Mouse (Mus musculus) midbrain, postnatal 0 days (tissue): Measurements from ENCODE around the gene Gramd1b. TPM values are rescaled to one million over a fixed set of nuclear protein-coding genes. Genes with fewer than 3 reads are reported as not detected.
A peak's percentile ranks its signal among the peaks of the same experiment; 100 is the strongest.

ENCODE experiments used
- ATAC-seq: fragments of 200-750 bp; cut with Nextera tagmentation; 2 replicates; pipeline ENCODE4 v1.8.0; 2017; ENCODE audit warnings: moderate number of reproducible peaks, mild to moderate bottlenecking, moderate TSS enrichment, moderate library complexity; ENCODE audit not compliant: low FRiP score
- DNase-seq: peaks from one replicate; pipeline ENCODE4 v3.0.0-alpha.2; 2015; ENCODE audit warnings: low spot score
- H3K27ac ChIP-seq: fragments of 300-500 bp; sonication (generic); 2 replicates; pipeline ENCODE4 v1.5.1; 2014; ENCODE audit warnings: low read depth, mild to moderate bottlenecking, low read length, mixed read lengths
- H3K27me3 ChIP-seq: fragments of 300-500 bp; sonication (generic); 2 replicates; pipeline ENCODE4 v1.6.1; 2014; ENCODE audit warnings: low read length, control low read depth, mixed read lengths; ENCODE audit not compliant: insufficient read depth
- H3K36me3 ChIP-seq: fragments of 300-500 bp; sonication (generic); 2 replicates; pipeline ENCODE4 v1.6.1; 2014; ENCODE audit warnings: low read length, control low read depth, mixed read lengths; ENCODE audit not compliant: insufficient read depth
- H3K4me1 ChIP-seq: fragments of 300-500 bp; sonication (generic); 2 replicates; pipeline ENCODE4 v1.6.1; 2014; ENCODE audit warnings: mild to moderate bottlenecking, control low read depth, antibody characterized with exemption, low read length, mixed read lengths; ENCODE audit not compliant: insufficient read depth
- H3K4me2 ChIP-seq: fragments of 300-500 bp; sonication (generic); 2 replicates; pipeline ENCODE4 v1.6.1; 2014; ENCODE audit warnings: low read depth, mild to moderate bottlenecking, low read length, mixed read lengths; ENCODE audit not compliant: poor library complexity, severe bottlenecking
- H3K4me3 ChIP-seq: fragments of 300-500 bp; sonication (generic); 2 replicates; pipeline ENCODE4 v1.5.1; 2014; ENCODE audit warnings: low read depth, mild to moderate bottlenecking, low read length, moderate library complexity
- H3K9ac ChIP-seq: fragments of 300-500 bp; sonication (generic); replicated peaks from 2 replicates; pipeline ENCODE4 v1.6.1; 2014; ENCODE audit warnings: mild to moderate bottlenecking, low read length, moderate library complexity, mixed read lengths; ENCODE audit not compliant: poor library complexity, severe bottlenecking
- H3K9me3 ChIP-seq: fragments of 300-500 bp; sonication (generic); 2 replicates; pipeline ENCODE4 v1.6.1; 2016; ENCODE audit warnings: low read length, control low read depth
- CTCF ChIP-seq: IDR thresholded peaks from 2 replicates; pipeline ENCODE4 v1.5.1; 2016; ENCODE audit warnings: antibody characterized with exemption, mild to moderate bottlenecking
- WGBS: fragments of 180-500 bp; shearing (Covaris S2); extraction: QIAGEN DNeasy Blood & Tissue Kit; methylation state at CpG from one replicate; pipeline ENCODE4 v1.1.7; 2014; 5-methylcytosine and 5-hydroxymethylcytosine counted together
- polyA plus RNA-seq: library from polyadenylated mRNA; unstranded; fragments of >200 nt; fragmentation: Nextera tagmentation; extraction: Ambion mirVana; gene quantifications from 2 replicates; pipeline ENCODE4 v1.2.1, GENCODE M21; 2015
- total RNA-seq: library from RNA; depleted of rRNA; stranded (reverse); fragments of >200 nt; gene quantifications from 2 replicates; pipeline ENCODE4 v1.2.3, GENCODE M21; 2014

Gene Gramd1b
- total and polyA plus RNA-seq, 2 experiments from 2014 or later = 19.1 to 48.3 TPM

GRCm38 (mm10) chr9:40297969-40298368, 233.2 kb downstream of the Gramd1b start:
- no peak for DNase-seq
- no peaks in the 10 kb centered on the region for H3K4me1 ChIP-seq
- no peaks in the 10 kb centered on the region for H3K9me3 ChIP-seq
- no peak overlapping the region for H3K4me2 ChIP-seq
- no peak overlapping the region for H3K27ac ChIP-seq
- no peak overlapping the region for H3K9ac ChIP-seq
- WGBS = 95% methylated on average over 9 of the region's 9 CpGs
- ATAC-seq = no peak; the same call in 1 of the 2 replicates
- H3K36me3 ChIP-seq = peaks cover 68% of the 10 kb centered on the region
- H3K4me3 ChIP-seq = no peak overlapping the region
- TF ChIP-seq CTCF = no peak
- H3K27me3 ChIP-seq = no peaks in the 10 kb centered on the region

- Histone ChIP-seq H3K36me3 (peaks cover 52% of the 10 kb centered on the region), H3K4me1 (no peaks in the 10 kb centered on the region), H3K27ac (no peak overlapping the region), H3K4me2 (no peak overlapping the region), H3K4me3 (no peak overlapping the region), H3K9ac (no peak overlapping the region), H3K9me3 (no peaks in the 10 kb centered on the region), H3K27me3 (no peaks in the 10 kb centered on the region)
- peak; percentile 42 for TF ChIP-seq CTCF
- 94% methylated on average over 5 of the region's 5 CpGs for WGBS
- DNase-seq = peak; percentile 30
- no peak for ATAC-seq
Measured at GRCm38 (mm10) chr9:40296251-40296650, 234.9 kb downstream of the Gramd1b start.

GRCm38 (mm10) chr9:40294866-40295265, 236.3 kb downstream of the Gramd1b start:
- TF ChIP-seq CTCF = no peak
- peaks cover 48% of the 10 kb centered on the region for H3K36me3 ChIP-seq

DNA sequence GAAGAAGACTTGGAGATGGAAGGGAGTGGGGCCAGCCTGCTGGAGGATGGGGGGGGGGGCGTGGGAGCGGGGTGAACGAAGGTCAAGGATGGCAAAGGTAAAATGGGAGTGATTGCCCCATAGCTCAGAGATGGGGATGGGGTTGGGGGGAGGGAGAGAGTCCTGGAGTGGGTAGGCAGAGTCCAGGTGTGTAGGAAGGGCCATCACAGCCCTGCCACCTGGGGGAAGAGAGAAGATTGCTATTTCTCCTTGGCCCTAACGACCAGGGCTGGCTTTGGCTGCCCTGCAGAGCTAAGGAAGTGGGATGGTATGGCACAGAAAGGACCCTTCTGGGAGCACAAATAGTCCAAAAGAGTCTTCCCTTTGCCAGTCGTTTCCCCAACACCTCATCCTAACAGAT, 237.0 kb downstream of the Gramd1b start:
- Histone ChIP-seq H3K4me3 (no peak overlapping the region), H3K27me3 (no peaks in the 10 kb centered on the region), H3K9ac (no peak overlapping the region), H3K36me3 (peaks cover 47% of the 10 kb centered on the region), H3K4me2 (no peak overlapping the region), H3K27ac (no peak overlapping the region), H3K9me3 (no peaks in the 10 kb centered on the region), H3K4me1 (no peaks in the 10 kb centered on the region)
- 92% methylated on average over 5 of the region's 5 CpGs for WGBS
- no peak for DNase-seq
- TF ChIP-seq CTCF = no peak
- 0 out of 2 replicates have a peak, but pooled peaks have one; percentile 36 for ATAC-seq

More at GRCm38 (mm10) chr9:40294866-40295265, 236.3 kb downstream of the Gramd1b start:
- ATAC-seq = no peak
- Histone ChIP-seq H3K9ac (no peak overlapping the region), H3K27me3 (no peaks in the 10 kb centered on the region), H3K9me3 (no peaks in the 10 kb centered on the region), H3K4me3 (no peak overlapping the region), H3K27ac (no peak overlapping the region), H3K4me1 (no peaks in the 10 kb centered on the region), H3K4me2 (no peak overlapping the region)
- 100% methylated on average over 1 of the region's 1 CpGs for WGBS
- DNase-seq = no peak

DNA sequence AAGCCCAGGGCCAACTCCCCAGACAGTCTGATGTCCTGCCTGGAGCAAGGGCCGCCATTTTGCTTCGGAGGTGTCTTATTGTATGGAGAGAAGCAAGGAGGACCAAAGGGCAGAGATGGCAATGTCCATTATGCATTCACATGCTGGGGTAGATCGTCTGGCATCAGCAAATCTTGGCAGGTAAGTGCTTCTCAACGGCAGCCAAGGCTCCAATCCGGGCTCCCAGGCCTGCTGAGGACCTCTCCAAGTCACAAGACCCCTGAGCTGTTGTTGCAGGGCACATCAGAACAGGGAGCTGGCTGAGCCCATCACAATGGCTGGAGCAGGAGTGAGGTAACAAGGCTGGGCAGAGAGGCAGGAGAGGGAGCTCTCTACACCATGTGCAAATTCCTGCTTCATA, 237.4 kb downstream of the Gramd1b start:
- no peak overlapping the region for H3K9ac ChIP-seq
- peaks cover 47% of the 10 kb centered on the region for H3K36me3 ChIP-seq
- no peak for DNase-seq
- no peaks in the 10 kb centered on the region for H3K9me3 ChIP-seq
- H3K27ac ChIP-seq = no peak overlapping the region
- WGBS = 93% methylated on average over 5 of the region's 5 CpGs
- no peaks in the 10 kb centered on the region for H3K27me3 ChIP-seq
- H3K4me1 ChIP-seq = no peaks in the 10 kb centered on the region
- H3K4me2 ChIP-seq = no peak overlapping the region
- no peak overlapping the region for H3K4me3 ChIP-seq
- no peak for TF ChIP-seq CTCF
- no peak for ATAC-seq

GRCm38 (mm10) chr9:40293286-40293685, 237.9 kb downstream of the Gramd1b start:
- no peak overlapping the region for H3K9ac ChIP-seq
- no peaks in the 10 kb centered on the region for H3K4me1 ChIP-seq
- TF ChIP-seq CTCF = no peak
- H3K4me3 ChIP-seq = no peak overlapping the region
- 94% methylated on average over 8 of the region's 8 CpGs for WGBS
- DNase-seq (no peak), ATAC-seq (no peak)
- H3K9me3 ChIP-seq = no peaks in the 10 kb centered on the region
- no peak overlapping the region for H3K27ac ChIP-seq
- no peaks in the 10 kb centered on the region for H3K27me3 ChIP-seq
- H3K4me2 ChIP-seq = no peak overlapping the region
- peaks cover 50% of the 10 kb centered on the region for H3K36me3 ChIP-seq
